Mouse (Mus musculus): ENCODE data around the gene Slc25a54.

DNA sequence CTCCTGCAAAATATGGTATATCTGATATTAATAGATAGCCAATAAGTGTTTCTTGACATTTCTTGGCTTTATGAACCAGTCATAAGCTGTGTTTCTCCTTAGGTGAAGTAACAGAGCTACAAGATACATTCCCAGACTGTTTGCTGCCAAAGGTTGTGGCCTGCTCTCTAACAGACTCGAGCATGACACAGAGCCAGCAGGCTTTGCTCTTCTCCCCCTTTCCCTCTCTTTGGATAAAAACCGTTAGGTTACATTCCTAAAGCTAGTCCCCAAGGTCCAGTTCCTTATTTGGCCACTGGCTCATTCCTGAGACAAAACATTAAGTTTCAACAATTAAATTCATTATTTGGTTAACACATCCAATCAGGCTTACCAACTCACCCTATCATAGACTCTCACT lies 48.0 kb upstream of the Slc25a54 start:
- TF ChIP-seq CTCF (IDR thresholded peaks at IDR 0.05; ENCODE audit: low read depth) (no peak), EP300 (IDR thresholded peaks at IDR 0.05; ENCODE audit: low read depth) (no peak)

All from liver, embryonic 14.5 days (tissue).